23 mouse cellular contexts compared by ENCODE assay signal in the genomic region with DNA sequence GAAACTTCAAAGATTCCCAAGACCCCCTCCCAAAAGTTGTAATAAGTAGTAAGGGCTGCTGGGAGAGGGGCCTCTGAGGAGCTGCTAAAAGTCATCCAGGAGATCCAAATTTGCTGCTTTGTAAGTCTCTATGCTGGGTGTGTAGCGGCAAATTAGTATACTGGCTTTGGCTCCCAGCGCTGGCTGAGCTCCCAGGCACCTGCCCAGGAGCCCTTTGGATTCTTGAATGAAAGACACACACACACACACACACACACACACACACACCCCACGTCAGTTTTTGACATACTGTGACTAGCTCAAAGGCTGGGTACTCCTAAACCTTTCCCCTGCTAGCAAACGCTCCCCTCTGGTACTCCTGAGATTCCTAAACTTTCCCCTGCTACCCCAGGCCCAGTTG.
"Had no signal": no experiment of that assay in that cellular context is flagged by ENCODE, and none has a peak within 500 bp of the region (broad histone marks: within the 10 kb centered on the region; RNA-seq: fewer than 3 reads in every experiment).

No protein-coding gene starts in this region.

- H3K4me2 ChIP-seq: heart, embryonic 11.5 days; heart, embryonic 13.5 days; heart, embryonic 15.5 days; hindbrain, embryonic 13.5 days; hindbrain, embryonic 15.5 days; limb, embryonic 13.5 days; limb, embryonic 15.5 days; liver, embryonic 12.5 days had no signal

- ATAC-seq: hindbrain, postnatal 0 days; intestine, embryonic 16.5 days; liver, embryonic 12.5 days had no signal

- DNase-seq: gastrocnemius, postnatal 14 days; gastrocnemius, postnatal 36 days; heart, adult 11 months; heart, adult 2 months; heart, postnatal 14 days; heart, postnatal 36 days; kidney, adult 11 months; kidney, adult 8-10 months; kidney, postnatal 14 days; layer of hippocampus, adult 9-11 months; layer of hippocampus, postnatal 36 days; left cerebral cortex, postnatal 4 days had no signal

- H3K27me3 ChIP-seq: hindbrain, embryonic 13.5 days; hindbrain, embryonic 15.5 days had no signal

- H3K4me3 ChIP-seq: heart, adult 2 months; heart, embryonic 13.5 days; heart, embryonic 15.5 days; hindbrain, embryonic 13.5 days; hindbrain, embryonic 15.5 days; limb, embryonic 13.5 days; limb, embryonic 15.5 days; liver, embryonic 12.5 days had no signal

- H3K36me3 ChIP-seq: heart, embryonic 13.5 days; heart, embryonic 15.5 days; hindbrain, embryonic 13.5 days; hindbrain, embryonic 15.5 days; limb, embryonic 13.5 days; limb, embryonic 15.5 days; liver, embryonic 12.5 days had no signal

- H3K4me1 ChIP-seq: heart, embryonic 15.5 days had no signal

- H3K9ac ChIP-seq: heart, embryonic 13.5 days; heart, embryonic 15.5 days; hindbrain, embryonic 13.5 days; hindbrain, embryonic 15.5 days; limb, embryonic 13.5 days; limb, embryonic 15.5 days; liver, embryonic 12.5 days; liver, embryonic 14.5 days had no signal

- H3K27ac ChIP-seq: heart, adult 2 months; heart, embryonic 13.5 days; heart, embryonic 15.5 days; hindbrain, embryonic 13.5 days; hindbrain, embryonic 15.5 days; hindbrain, postnatal 0 days; limb, embryonic 13.5 days; limb, embryonic 15.5 days; liver, embryonic 12.5 days; liver, embryonic 14.5 days had no signal

- H3K9me3 ChIP-seq: heart, embryonic 13.5 days; heart, embryonic 15.5 days; hindbrain, embryonic 13.5 days; hindbrain, embryonic 15.5 days; limb, embryonic 13.5 days; limb, embryonic 15.5 days; liver, embryonic 12.5 days had no signal
